Mouse (Mus musculus): ENCODE results near the gene Atg9a.

GRCm38 (mm10) chr1:75136730-75137129, 55.3 kb downstream of the Atg9a start:
- no peak for TF ChIP-seq CTCF (IDR thresholded peaks at IDR 0.05; ENCODE audit: low read depth)
- TF ChIP-seq EP300 (IDR thresholded peaks at IDR 0.05; ENCODE audit: low read depth), result no peak
